30 mouse cellular contexts compared by ENCODE assay signal in the genomic region with DNA sequence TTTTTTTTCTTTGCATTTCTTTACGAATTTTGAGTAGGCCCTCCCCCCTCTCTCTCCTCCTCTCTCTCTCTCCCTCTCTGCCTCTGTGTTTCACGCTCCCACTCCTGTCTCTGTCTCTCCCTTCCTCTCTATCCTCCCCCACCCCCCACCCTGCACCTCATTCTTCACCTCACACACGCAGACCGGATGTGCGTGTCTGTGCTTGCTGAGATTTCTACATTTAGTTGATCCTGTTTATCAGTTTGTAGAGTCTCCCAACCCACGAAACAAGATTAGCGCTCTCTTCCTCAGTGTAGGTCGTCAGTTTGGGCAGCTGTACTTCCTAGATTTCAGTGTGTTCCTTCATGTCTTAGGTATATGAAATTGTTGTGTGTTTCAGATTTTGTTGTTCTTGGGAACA. TPM values are rescaled to one million over a fixed set of nuclear protein-coding genes. Genes with fewer than 3 reads are reported as not detected.
A peak's percentile ranks its signal among the peaks of the same experiment; 100 is the strongest.
DNase-seq lines count a peak whose midpoint lies in the region; ATAC-seq and TF ChIP-seq lines count a peak whose summit lies in the region.
"Had no signal": no experiment of that assay in that cellular context is flagged by ENCODE, and none has a peak within 500 bp of the region (broad histone marks: within the 10 kb centered on the region; RNA-seq: fewer than 3 reads in every experiment).

No protein-coding gene starts in this region.

- H3K36me3 ChIP-seq in lung, embryonic 14.5 days (ENCODE audit: insufficient read depth) = peaks cover 11% of the 10 kb centered on the region; the same call in 1 of the 2 replicates
- no peaks in the 10 kb centered on the region for H3K36me3 ChIP-seq in midbrain, embryonic 15.5 days (replicated peaks)
- no peaks in the 10 kb centered on the region for H3K36me3 ChIP-seq in midbrain, embryonic 16.5 days (ENCODE audit: control insufficient read depth, insufficient read depth, low read length)
- H3K36me3 ChIP-seq in forebrain, embryonic 15.5 days = no peaks in the 10 kb centered on the region
- H3K36me3 ChIP-seq: hindbrain, embryonic 15.5 days had no signal

- DNase-seq in lung, embryonic 14.5 days = peak; percentile 54
- no peak for DNase-seq in lung, postnatal 14 days
- no peak for DNase-seq in retina, postnatal 1 day
- DNase-seq: adrenal gland, postnatal 10 days; cerebellum, adult 11-12 months; cerebellum, adult 9-11 months; embryo, embryonic 11 days; gastrocnemius, adult 2 months; gastrocnemius, postnatal 36 days; heart, adult 18-20 months; heart, postnatal 36 days; kidney, adult 2 months; kidney, postnatal 4 days; layer of hippocampus, postnatal 36 days; left cerebral cortex, postnatal 4 days; liver, embryonic 13.5 days; lung, adult 2 months; lung, postnatal 36 days; thymus, postnatal 4 days had no signal

- H3K4me3 ChIP-seq in lung, embryonic 14.5 days (ENCODE audit: low read depth, low read length) = no peak overlapping the region
- H3K4me3 ChIP-seq in midbrain, embryonic 15.5 days = no peak overlapping the region
- H3K4me3 ChIP-seq in midbrain, embryonic 16.5 days (ENCODE audit: low read depth, low read length) = no peak overlapping the region
- H3K4me3 ChIP-seq in forebrain, embryonic 15.5 days = no peak overlapping the region
- H3K4me3 ChIP-seq: embryonic facial prominence, embryonic 13.5 days; forebrain, embryonic 10.5 days; gastrocnemius, adult 2 months; hindbrain, embryonic 15.5 days; intestine, embryonic 15.5 days; limb, embryonic 15.5 days; liver, embryonic 13.5 days had no signal

- WGBS in lung, embryonic 14.5 days = 22% methylated on average over 8 of the region's 8 CpGs
- 42% methylated on average over 8 of the region's 8 CpGs for WGBS in midbrain, embryonic 15.5 days
- WGBS in midbrain, embryonic 16.5 days = 47% methylated on average over 8 of the region's 8 CpGs
- 71% methylated on average over 8 of the region's 8 CpGs for WGBS in forebrain, embryonic 15.5 days

- peaks cover 17% of the 10 kb centered on the region; the same call in 1 of the 2 replicates for H3K4me1 ChIP-seq in lung, embryonic 14.5 days (ENCODE audit: insufficient read depth)
- H3K4me1 ChIP-seq in midbrain, embryonic 15.5 days = peaks cover 48% of the 10 kb centered on the region
- H3K4me1 ChIP-seq in midbrain, embryonic 16.5 days (ENCODE audit: control insufficient read depth, insufficient read depth, low read length) = peaks cover 37% of the 10 kb centered on the region
- peaks cover 13% of the 10 kb centered on the region; the same call in 1 of the 2 replicates for H3K4me1 ChIP-seq in forebrain, embryonic 15.5 days

- no peak overlapping the region for H3K4me2 ChIP-seq in lung, embryonic 14.5 days
- no peak overlapping the region for H3K4me2 ChIP-seq in midbrain, embryonic 15.5 days
- no peak overlapping the region for H3K4me2 ChIP-seq in midbrain, embryonic 16.5 days (ENCODE audit: low read length)
- no peak overlapping the region for H3K4me2 ChIP-seq in forebrain, embryonic 15.5 days (replicated peaks)
- H3K4me2 ChIP-seq: embryonic facial prominence, embryonic 13.5 days; heart, embryonic 11.5 days; hindbrain, embryonic 15.5 days; intestine, embryonic 15.5 days; limb, embryonic 15.5 days; liver, embryonic 13.5 days had no signal

- ATAC-seq in lung, embryonic 14.5 days (ENCODE audit: insufficient read depth) = peak; percentile 5; the same call in 1 of the 2 replicates
- ATAC-seq in midbrain, embryonic 15.5 days (replicated peaks) = no peak
- no peak for ATAC-seq in midbrain, embryonic 16.5 days
- ATAC-seq in activated CD4-positive, CD25-positive, alpha-beta regulatory T cell, adult 4 months = peak; percentile 73
- no peak for ATAC-seq in forebrain, embryonic 15.5 days (replicated peaks)
- ATAC-seq: forebrain, embryonic 16.5 days; intestine, embryonic 15.5 days had no signal

- no peaks in the 10 kb centered on the region for H3K27me3 ChIP-seq in lung, embryonic 14.5 days (ENCODE audit: insufficient read depth, low read length)
- H3K27me3 ChIP-seq in midbrain, embryonic 15.5 days (replicated peaks) = no peaks in the 10 kb centered on the region
- H3K27me3 ChIP-seq in midbrain, embryonic 16.5 days (ENCODE audit: control insufficient read depth, insufficient read depth, low read depth, low read length) = no peaks in the 10 kb centered on the region
- H3K27me3 ChIP-seq in forebrain, embryonic 15.5 days = no peaks in the 10 kb centered on the region
- H3K27me3 ChIP-seq: embryonic facial prominence, embryonic 13.5 days; hindbrain, embryonic 15.5 days; intestine, embryonic 15.5 days; limb, embryonic 15.5 days; liver, embryonic 13.5 days had no signal

- H3K27ac ChIP-seq in lung, embryonic 14.5 days (ENCODE audit: low read depth) = no peak overlapping the region
- H3K27ac ChIP-seq in midbrain, embryonic 15.5 days = 0 out of 2 replicates have a peak overlapping the region, but pooled peaks have one; percentile 25
- H3K27ac ChIP-seq in midbrain, embryonic 16.5 days (ENCODE audit: low read length) = no peak overlapping the region
- H3K27ac ChIP-seq in forebrain, embryonic 15.5 days (replicated peaks) = no peak overlapping the region
- H3K27ac ChIP-seq: embryonic facial prominence, embryonic 13.5 days; forebrain, embryonic 10.5 days; gastrocnemius, adult 2 months; hindbrain, embryonic 15.5 days; intestine, embryonic 15.5 days; limb, embryonic 15.5 days; liver, embryonic 13.5 days had no signal

- no peak for TF ChIP-seq CTCF in lung, embryonic 14.5 days (IDR thresholded peaks at IDR 0.05; ENCODE audit: low read depth)

- H3K9me3 ChIP-seq in lung, embryonic 14.5 days (ENCODE audit: low read depth, low read length) = no peaks in the 10 kb centered on the region
- no peaks in the 10 kb centered on the region for H3K9me3 ChIP-seq in midbrain, embryonic 15.5 days
- H3K9me3 ChIP-seq in midbrain, embryonic 16.5 days (replicated peaks; ENCODE audit: control insufficient read depth, low read length, poor library complexity, severe bottlenecking) = no peaks in the 10 kb centered on the region
- no peaks in the 10 kb centered on the region for H3K9me3 ChIP-seq in forebrain, embryonic 15.5 days
- H3K9me3 ChIP-seq: embryonic facial prominence, embryonic 13.5 days; forebrain, embryonic 10.5 days; hindbrain, embryonic 15.5 days; intestine, embryonic 15.5 days; limb, embryonic 15.5 days; liver, embryonic 13.5 days had no signal

- H3K9ac ChIP-seq in lung, embryonic 14.5 days = no peak overlapping the region
- no peak overlapping the region for H3K9ac ChIP-seq in midbrain, embryonic 15.5 days
- H3K9ac ChIP-seq in midbrain, embryonic 16.5 days (ENCODE audit: low read depth, low read length) = no peak overlapping the region
- no peak overlapping the region for H3K9ac ChIP-seq in forebrain, embryonic 15.5 days (replicated peaks)
- H3K9ac ChIP-seq: embryonic facial prominence, embryonic 13.5 days; hindbrain, embryonic 15.5 days; intestine, embryonic 15.5 days; limb, embryonic 15.5 days; liver, embryonic 13.5 days had no signal

RNA-seq across cellular contexts. Expression of gene Trub1, which starts 24.6 kb away (rescaled TPM):
- 29.2 and 29.6 TPM in 2 replicates for polyA plus RNA-seq in lung, embryonic 14.5 days (2014; fragmentation: Nextera tagmentation; extraction: Ambion mirVana)
- 15.9 and 16.7 TPM in 2 replicates for polyA plus RNA-seq in midbrain, embryonic 15.5 days (2015; fragmentation: Nextera tagmentation; extraction: Ambion mirVana)
- polyA plus RNA-seq in midbrain, embryonic 16.5 days (2015; fragmentation: Nextera tagmentation; extraction: Ambion mirVana) = 15.5 and 17.3 TPM in 2 replicates
- 1 to 10 TPM; 5.7 to 9.7 TPM for polyA plus RNA-seq in activated CD4-positive, CD25-positive, alpha-beta regulatory T cell, adult 4 months (2017; shearing (Covaris generic))
- 16.3 and 17.5 TPM in 2 replicates for polyA plus RNA-seq in forebrain, embryonic 15.5 days (2015; fragmentation: Nextera tagmentation; extraction: Ambion mirVana)

Comparison
In these comparisons a context has a peak if more than half of its experiments do, and no peak if none do; other contexts are left out.
1. ATAC-seq: peak in lung, embryonic 14.5 days (single experiment) and activated CD4-positive, CD25-positive, alpha-beta regulatory T cell, adult 4 months (single experiment); none in midbrain, embryonic 15.5 days (single experiment), midbrain, embryonic 16.5 days (single experiment) and forebrain, embryonic 15.5 days (single experiment).